ENCODE assay signal across 10 mouse cellular contexts in genomic region chr7:112527230-112527629, GRCm38 (mm10).
A peak's percentile ranks its signal among the peaks of the same experiment; 100 is the strongest.
DNase-seq lines count a peak whose midpoint lies in the region; ATAC-seq lines count a peak whose summit lies in the region.
"Had no signal": no experiment of that assay in that cellular context is flagged by ENCODE, and none has a peak within 500 bp of the region (broad histone marks: within the 10 kb centered on the region; RNA-seq: fewer than 3 reads in every experiment).

No protein-coding gene starts in this region.

- no peaks in the 10 kb centered on the region for H3K36me3 ChIP-seq in heart, embryonic 16.5 days (ENCODE audit: control insufficient read depth, insufficient read depth)
- H3K36me3 ChIP-seq in kidney, embryonic 16.5 days (ENCODE audit: insufficient read depth, low read length): no peaks in the 10 kb centered on the region
- H3K36me3 ChIP-seq: G1E had no signal

- DNase-seq in adrenal gland, postnatal 14 days: peak; percentile 24
- DNase-seq in adrenal gland, postnatal 4 days (ENCODE audit: low spot score in 2 of 2): no peak
- peak; percentile 30 for DNase-seq in MN1 (ENCODE audit: low spot score)
- DNase-seq in T-cell, adult 2 months (ENCODE audit: low spot score): no peak
- DNase-seq in layer of hippocampus, postnatal 25 days (ENCODE audit: extremely low spot score in 1 of 2, low spot score in 1 of 2): no peak
- DNase-seq in cerebellum, postnatal 4 days (ENCODE audit: low spot score in 2 of 2): no peak

- H3K4me3 ChIP-seq in heart, embryonic 16.5 days (ENCODE audit: low read length): no peak overlapping the region
- no peak overlapping the region for H3K4me3 ChIP-seq in kidney, embryonic 16.5 days (ENCODE audit: low read length)

- no peak overlapping the region for H3K27ac ChIP-seq in heart, embryonic 16.5 days (ENCODE audit: low read length)
- H3K27ac ChIP-seq in kidney, embryonic 16.5 days (ENCODE audit: low read length): no peak overlapping the region

- peak; percentile 55; the same call in 1 of the 2 replicates for ATAC-seq in heart, embryonic 16.5 days (replicated peaks; ENCODE audit: extremely low read depth, insufficient read depth, low FRiP score)
- ATAC-seq in kidney, embryonic 16.5 days (ENCODE audit: low FRiP score, low TSS enrichment): 0 out of 2 replicates have a peak, but pooled peaks have one; percentile 42
- ATAC-seq: hindbrain, embryonic 16.5 days had no signal

- WGBS in heart, embryonic 16.5 days: 62% methylated on average over 4 of the region's 4 CpGs
- WGBS in kidney, embryonic 16.5 days: 56% methylated on average over 4 of the region's 4 CpGs

- no peaks in the 10 kb centered on the region for H3K9me3 ChIP-seq in heart, embryonic 16.5 days (replicated peaks; ENCODE audit: control insufficient read depth, low read length)
- no peaks in the 10 kb centered on the region for H3K9me3 ChIP-seq in kidney, embryonic 16.5 days (ENCODE audit: low read length)

- no peak overlapping the region for H3K4me2 ChIP-seq in heart, embryonic 16.5 days (ENCODE audit: low read depth, low read length)
- no peak overlapping the region for H3K4me2 ChIP-seq in kidney, embryonic 16.5 days (replicated peaks; ENCODE audit: low read depth, low read length)

- no peaks in the 10 kb centered on the region for H3K27me3 ChIP-seq in heart, embryonic 16.5 days (ENCODE audit: control insufficient read depth, insufficient read depth, low read length)
- H3K27me3 ChIP-seq in kidney, embryonic 16.5 days (ENCODE audit: insufficient read depth, low read length): no peaks in the 10 kb centered on the region

- peaks cover 23% of the 10 kb centered on the region for H3K4me1 ChIP-seq in heart, embryonic 16.5 days (ENCODE audit: control insufficient read depth, insufficient read depth, low read length)
- peaks cover 23% of the 10 kb centered on the region for H3K4me1 ChIP-seq in kidney, embryonic 16.5 days (ENCODE audit: insufficient read depth, low read length)

- no peak overlapping the region for H3K9ac ChIP-seq in heart, embryonic 16.5 days (ENCODE audit: low read length)
- H3K9ac ChIP-seq in kidney, embryonic 16.5 days (replicated peaks; ENCODE audit: low read length): no peak overlapping the region

Comparison
In these comparisons a context has a peak if more than half of its experiments do, and no peak if none do; other contexts are left out.
1. DNase-seq: peak in adrenal gland, postnatal 14 days (single experiment) and MN1 (single experiment); none in adrenal gland, postnatal 4 days (0 of 2), T-cell, adult 2 months (single experiment), layer of hippocampus, postnatal 25 days (0 of 2) and cerebellum, postnatal 4 days (0 of 2).